Mouse (Mus musculus) frontal cortex, adult 2 months (tissue): ENCODE data around the gene Nop14. TPM values are rescaled to one million over a fixed set of nuclear protein-coding genes. Genes with fewer than 3 reads are reported as not detected.

Experiments used
- DNase-seq, 2 experiments: peaks; one replicate each; pipeline ENCODE4 v3.0.0; 2022; ENCODE audit warnings: low spot score in 1 of 2; ENCODE audit errors: extremely low spot score in 1 of 2
- polyA plus RNA-seq: library from polyadenylated mRNA; depleted of rRNA; stranded (reverse); fragments of >200 nt; gene quantifications from 2 replicates; pipeline ENCODE4 v1.2.3, GENCODE M21; 2012; rRNA removed

Gene Nop14
- polyA plus RNA-seq: 19.7 and 20.1 TPM in 2 replicates

GRCm38 (mm10) chr5:34659686-34660590 lies at the start of gene Nop14, which contains the start of gene Grk4:
TSS of gene Nop14 (minus strand) at chr5:34660148.
TSS of gene Grk4 (plus strand) at chr5:34660379.
- peak; percentile 100 for DNase-seq

- DNase-seq: no peak
These were observed 48.5 kb upstream of the Nop14 start for GRCm38 (mm10) chr5:34708436-34708835.

- DNase-seq: no peak
These were observed 35.6 kb upstream of the Nop14 start for GRCm38 (mm10) chr5:34695521-34695920.

- DNase-seq: no peak
These were observed 32.8 kb upstream of the Nop14 start for GRCm38 (mm10) chr5:34692782-34693181.

GRCm38 (mm10) chr5:34689868-34690267 lies 29.9 kb upstream of the Nop14 start:
- DNase-seq: no peak

- no peak for DNase-seq
These were observed 10.3 kb upstream of the Nop14 start for GRCm38 (mm10) chr5:34670280-34670679.

- no peak for DNase-seq
These were observed 9.5 kb upstream of the Nop14 start for GRCm38 (mm10) chr5:34669493-34669892.

GRCm38 (mm10) chr5:34663231-34663630 lies 3.3 kb upstream of the Nop14 start:
- DNase-seq: no peak

- DNase-seq: no peak
These were observed 2.0 kb upstream of the Nop14 start for GRCm38 (mm10) chr5:34661909-34662308.

- DNase-seq: no peak
These were observed 713 bp upstream of the Nop14 start for GRCm38 (mm10) chr5:34660591-34661130.

GRCm38 (mm10) chr5:34657556-34657955 lies 2.4 kb downstream of the Nop14 start:
- no peak for DNase-seq

- no peak for DNase-seq
These were observed 5.1 kb downstream of the Nop14 start for GRCm38 (mm10) chr5:34654881-34655280.

- no peak for DNase-seq
These were observed 7.0 kb downstream of the Nop14 start for GRCm38 (mm10) chr5:34652961-34653360.

- DNase-seq: peak in 1 of 2 experiments; percentile 77
These were observed 12.4 kb downstream of the Nop14 start for GRCm38 (mm10) chr5:34647581-34647980.

GRCm38 (mm10) chr5:34642932-34643331 lies 17.0 kb downstream of the Nop14 start:
- DNase-seq: peak; percentile 67 to 87

- no peak for DNase-seq
These were observed 18.0 kb downstream of the Nop14 start for GRCm38 (mm10) chr5:34641991-34642390.

- no peak for DNase-seq
These were observed 22.3 kb downstream of the Nop14 start for GRCm38 (mm10) chr5:34637591-34638156.

GRCm38 (mm10) chr5:34636481-34637287 lies 23.3 kb downstream of the Nop14 start, which contains the start of gene Mfsd10:
TSS of gene Mfsd10 (minus strand) at chr5:34637212.
- peak; percentile 66 to 85 for DNase-seq

- DNase-seq: peak in 1 of 2 experiments; percentile 15
These were observed 24.2 kb downstream of the Nop14 start for GRCm38 (mm10) chr5:34635665-34636192.

- DNase-seq: no peak
These were observed 25.1 kb downstream of the Nop14 start for GRCm38 (mm10) chr5:34634746-34635400.
